Mouse (Mus musculus) heart, adult 11 months (tissue): ENCODE measurements around the gene Cnn2.
"Not testable (repeated sequence)": the region's sequence is repeated elsewhere in the genome, so short reads cannot be mapped to it uniquely, and the experiment has no call there.

Experiments
- DNase-seq: peaks from one replicate; pipeline ENCODE4 v3.0.0; 2022

Cnn2 gene

DNA sequence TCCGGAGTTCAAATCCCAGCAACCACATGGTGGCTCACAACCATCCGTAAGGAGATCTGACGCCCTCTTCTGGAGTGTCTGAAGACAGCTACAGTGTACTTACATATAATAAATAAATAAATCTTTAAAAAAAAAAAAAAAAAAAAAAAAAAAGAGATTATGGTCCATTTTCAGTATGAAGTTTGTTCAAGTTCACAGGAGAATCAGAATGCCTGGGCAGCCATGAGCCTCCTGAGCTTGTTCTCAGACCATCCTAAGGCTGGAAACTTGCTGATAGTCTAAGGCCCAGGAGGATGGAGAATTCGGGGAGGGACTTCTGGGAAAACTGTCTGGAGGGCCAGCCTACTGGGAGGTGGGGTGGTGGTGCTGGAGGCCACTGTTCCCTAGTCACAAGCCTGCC, 57.0 kb downstream of the Cnn2 start:
- not testable (repeated sequence) for DNase-seq
